Mouse (Mus musculus) cerebellum, postnatal 36 days (tissue): ENCODE measurements around the gene Gm7849.
"Not testable (repeated sequence)": the region's sequence is repeated elsewhere in the genome, so short reads cannot be mapped to it uniquely, and the experiment has no call there.

Experiments used
- DNase-seq, 2 experiments: peaks; one replicate each; pipeline ENCODE4 v3.0.0; 2021 to 2022; ENCODE audit warnings: mixed read lengths in 2 of 2

Gm7849 gene

GRCm38 (mm10) chr8:21456460-21456859 is at the start of gene Gm7849:
Gene Gm7849 (minus strand): TSS chr8:21456560.
- not testable (repeated sequence) for DNase-seq

DNA sequence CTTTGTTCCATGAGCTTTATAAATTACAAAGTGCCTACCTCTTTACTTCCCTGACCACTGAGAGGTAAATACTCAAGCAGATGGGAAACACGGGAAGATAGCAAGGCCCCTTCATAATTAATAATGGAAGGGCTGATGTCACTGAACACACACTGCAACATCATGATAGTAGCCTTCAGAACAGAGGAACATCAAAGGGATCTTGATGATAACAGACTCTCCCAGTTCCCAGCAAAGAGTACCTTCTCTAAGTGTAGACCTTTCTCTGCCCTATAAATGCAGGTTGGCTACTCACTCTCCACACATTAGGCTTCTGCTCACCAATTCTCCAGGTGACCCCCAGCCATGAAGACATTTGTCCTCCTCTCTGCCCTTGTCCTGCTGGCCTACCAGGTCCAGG is 29.2 kb downstream of the Gm7849 start, which contains the start of gene Defa36:
Gene Defa36 (plus strand): TSS at position 301 of the 400 bp plus-strand sequence.
- not testable (repeated sequence) for DNase-seq
